In the genomic region with DNA sequence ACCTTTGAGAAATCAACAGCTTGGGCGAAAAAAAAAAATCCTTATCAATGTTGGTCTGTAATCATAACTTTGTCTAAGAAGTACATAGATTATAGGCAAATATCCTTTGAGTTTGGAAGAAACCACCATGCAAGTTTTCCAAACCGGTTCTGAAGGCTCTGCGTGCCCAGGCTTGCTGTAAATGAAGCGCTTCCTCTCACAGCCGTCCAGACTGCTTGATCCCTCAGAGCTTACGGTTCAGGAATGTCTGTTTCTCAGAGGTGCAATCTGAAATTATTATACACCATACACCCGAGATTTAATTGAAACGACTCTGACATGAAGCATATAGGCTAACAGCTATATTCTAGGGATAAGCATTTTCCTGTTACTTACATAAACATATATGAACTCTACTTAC, we compare ENCODE assay signal across 22 mouse cellular contexts.
DNase-seq lines count a peak whose midpoint lies in the region; ATAC-seq and TF ChIP-seq lines count a peak whose summit lies in the region.
"Had no signal": no experiment of that assay in that cellular context is flagged by ENCODE, and none has a peak within 500 bp of the region (broad histone marks: within the 10 kb centered on the region; RNA-seq: fewer than 3 reads in every experiment).

No protein-coding gene starts in this region.

- no peak for TF ChIP-seq EP300 in stomach, postnatal 0 days (optimal IDR thresholded peaks at IDR 0.05)

- WGBS in stomach, embryonic 16.5 days, result 47% methylated on average over 8 of the region's 8 CpGs
- 44% methylated on average over 8 of the region's 8 CpGs for WGBS in stomach, postnatal 0 days
- 73% methylated on average over 8 of the region's 8 CpGs for WGBS in embryonic facial prominence, embryonic 10.5 days
- 62% methylated on average over 8 of the region's 8 CpGs for WGBS in embryonic facial prominence, embryonic 13.5 days

- H3K9ac ChIP-seq in stomach, embryonic 16.5 days (ENCODE audit: low read length), result no peak overlapping the region
- no peak overlapping the region for H3K9ac ChIP-seq in stomach, postnatal 0 days (ENCODE audit: low read length)
- H3K9ac ChIP-seq in embryonic facial prominence, embryonic 13.5 days, result no peak overlapping the region
- H3K9ac ChIP-seq: heart, embryonic 15.5 days; hindbrain, embryonic 14.5 days had no signal

- DNase-seq in stomach, postnatal 0 days (ENCODE audit: low spot score), result no peak
- peak; percentile 28 for DNase-seq in embryonic facial prominence, embryonic 10.5 days (ENCODE audit: low spot score)
- peak; percentile 37 for DNase-seq in forelimb bud, embryonic 11.5 days (ENCODE audit: low read depth, low spot score)
- no peak for DNase-seq in thymus, postnatal 10 days (ENCODE audit: low spot score in 2 of 2)
- DNase-seq: adrenal gland, postnatal 14 days; cerebellum, adult 11-12 months; cerebellum, adult 9-10 months; cerebellum, postnatal 25 days; gastrocnemius, postnatal 10 days; heart, adult 18-20 months; heart, postnatal 14 days had no signal

- H3K36me3 ChIP-seq in stomach, embryonic 16.5 days (ENCODE audit: control insufficient read depth, insufficient read depth, low read length), result no peaks in the 10 kb centered on the region
- H3K36me3 ChIP-seq in stomach, postnatal 0 days (ENCODE audit: control insufficient read depth, insufficient read depth, low read length), result no peaks in the 10 kb centered on the region
- no peaks in the 10 kb centered on the region for H3K36me3 ChIP-seq in embryonic facial prominence, embryonic 10.5 days (replicated peaks)
- no peaks in the 10 kb centered on the region for H3K36me3 ChIP-seq in embryonic facial prominence, embryonic 13.5 days
- H3K36me3 ChIP-seq: forebrain, embryonic 10.5 days; heart, embryonic 15.5 days had no signal

- no peak overlapping the region for H3K4me2 ChIP-seq in stomach, embryonic 16.5 days (ENCODE audit: low read depth, low read length)
- H3K4me2 ChIP-seq in stomach, postnatal 0 days (replicated peaks; ENCODE audit: low read depth), result no peak overlapping the region
- no peak overlapping the region for H3K4me2 ChIP-seq in embryonic facial prominence, embryonic 13.5 days
- H3K4me2 ChIP-seq: heart, embryonic 11.5 days; heart, embryonic 15.5 days; hindbrain, embryonic 14.5 days had no signal

- H3K4me3 ChIP-seq in stomach, embryonic 16.5 days (replicated peaks; ENCODE audit: low read length), result no peak overlapping the region
- no peak overlapping the region for H3K4me3 ChIP-seq in stomach, postnatal 0 days (ENCODE audit: low read depth, low read length)
- H3K4me3 ChIP-seq in embryonic facial prominence, embryonic 10.5 days, result no peak overlapping the region
- H3K4me3 ChIP-seq in embryonic facial prominence, embryonic 13.5 days, result no peak overlapping the region
- H3K4me3 ChIP-seq: forebrain, embryonic 10.5 days; heart, embryonic 15.5 days had no signal

- no peak for TF ChIP-seq CTCF in stomach, postnatal 0 days (IDR thresholded peaks at IDR 0.05; ENCODE audit: low read depth)

- no peaks in the 10 kb centered on the region for H3K4me1 ChIP-seq in stomach, embryonic 16.5 days (ENCODE audit: control insufficient read depth, insufficient read depth, low read length)
- H3K4me1 ChIP-seq in stomach, postnatal 0 days (replicated peaks; ENCODE audit: control insufficient read depth, insufficient read depth), result no peaks in the 10 kb centered on the region
- H3K4me1 ChIP-seq in embryonic facial prominence, embryonic 10.5 days, result no peaks in the 10 kb centered on the region; the same call in 1 of the 2 replicates
- H3K4me1 ChIP-seq in embryonic facial prominence, embryonic 13.5 days, result no peaks in the 10 kb centered on the region
- H3K4me1 ChIP-seq: forebrain, embryonic 10.5 days; heart, embryonic 15.5 days had no signal

- ATAC-seq in stomach, embryonic 16.5 days (ENCODE audit: insufficient read depth, low FRiP score), result no peak
- no peak for ATAC-seq in stomach, postnatal 0 days (ENCODE audit: low FRiP score, low TSS enrichment)
- ATAC-seq in embryonic facial prominence, embryonic 13.5 days (ENCODE audit: insufficient number of reproducible peaks, insufficient read depth, low FRiP score, low TSS enrichment, low read depth), result no peak
- no peak for ATAC-seq in erythroid progenitor cell, adult 5-6 weeks (replicated peaks; ENCODE audit: low FRiP score, poor library complexity, severe bottlenecking)
- ATAC-seq: activated CD4-positive, CD25-positive, alpha-beta regulatory T cell, adult 4 months; forebrain, embryonic 14.5 days; Patski had no signal

- no peaks in the 10 kb centered on the region for H3K27me3 ChIP-seq in stomach, embryonic 16.5 days (ENCODE audit: control insufficient read depth, insufficient read depth, low read length)
- H3K27me3 ChIP-seq in stomach, postnatal 0 days (ENCODE audit: control insufficient read depth, insufficient read depth, low read length), result no peaks in the 10 kb centered on the region
- no peaks in the 10 kb centered on the region for H3K27me3 ChIP-seq in embryonic facial prominence, embryonic 10.5 days (replicated peaks; ENCODE audit: low read depth, poor library complexity, severe bottlenecking)
- no peaks in the 10 kb centered on the region for H3K27me3 ChIP-seq in embryonic facial prominence, embryonic 13.5 days
- H3K27me3 ChIP-seq: CH12.LX; heart, embryonic 15.5 days; Patski had no signal

- H3K27ac ChIP-seq in stomach, embryonic 16.5 days (ENCODE audit: low read length), result peak overlapping the region; percentile 62
- no peak overlapping the region for H3K27ac ChIP-seq in stomach, postnatal 0 days (replicated peaks)
- peak overlapping the region; percentile 62; the same call in 1 of the 2 replicates for H3K27ac ChIP-seq in embryonic facial prominence, embryonic 10.5 days (replicated peaks)
- peak overlapping the region; percentile 79; the same call in 1 of the 2 replicates for H3K27ac ChIP-seq in embryonic facial prominence, embryonic 13.5 days
- H3K27ac ChIP-seq: forebrain, embryonic 10.5 days; heart, embryonic 15.5 days; hindbrain, embryonic 14.5 days had no signal

- H3K9me3 ChIP-seq in stomach, embryonic 16.5 days (replicated peaks; ENCODE audit: control insufficient read depth, low read length), result no peaks in the 10 kb centered on the region
- H3K9me3 ChIP-seq in stomach, postnatal 0 days (ENCODE audit: control insufficient read depth, low read length), result no peaks in the 10 kb centered on the region
- no peaks in the 10 kb centered on the region for H3K9me3 ChIP-seq in embryonic facial prominence, embryonic 10.5 days
- no peaks in the 10 kb centered on the region for H3K9me3 ChIP-seq in embryonic facial prominence, embryonic 13.5 days
- H3K9me3 ChIP-seq: forebrain, embryonic 10.5 days; heart, embryonic 15.5 days had no signal

Comparison
In these comparisons a context has a peak if more than half of its experiments do, and no peak if none do; other contexts are left out.
1. DNase-seq: peak in embryonic facial prominence, embryonic 10.5 days (single experiment) and forelimb bud, embryonic 11.5 days (single experiment); none in stomach, postnatal 0 days (single experiment) and thymus, postnatal 10 days (0 of 2).